Comparison of ENCODE assay signal across 8 mouse cellular contexts in genomic region chr15:12211577-12211976, GRCm38 (mm10). TPM values are rescaled to one million over a fixed set of nuclear protein-coding genes. Genes with fewer than 3 reads are reported as not detected.
DNase-seq lines count a peak whose midpoint lies in the region; ATAC-seq and TF ChIP-seq lines count a peak whose summit lies in the region.
"Had no signal": no experiment of that assay in that cellular context is flagged by ENCODE, and none has a peak within 500 bp of the region (broad histone marks: within the 10 kb centered on the region; RNA-seq: fewer than 3 reads in every experiment).

No protein-coding gene starts in this region.

- no peaks in the 10 kb centered on the region for H3K9me3 ChIP-seq in midbrain, postnatal 0 days (ENCODE audit: low read length)
- H3K9me3 ChIP-seq in midbrain, embryonic 14.5 days (ENCODE audit: control insufficient read depth, low read length) = no peaks in the 10 kb centered on the region
- no peaks in the 10 kb centered on the region for H3K9me3 ChIP-seq in forebrain, embryonic 15.5 days

- no peaks in the 10 kb centered on the region for H3K36me3 ChIP-seq in midbrain, postnatal 0 days (ENCODE audit: insufficient read depth, low read length)
- no peaks in the 10 kb centered on the region for H3K36me3 ChIP-seq in midbrain, embryonic 14.5 days (ENCODE audit: control insufficient read depth, insufficient read depth, low read length)
- H3K36me3 ChIP-seq in forebrain, embryonic 15.5 days = no peaks in the 10 kb centered on the region

- 0 out of 2 replicates have a peak, but pooled peaks have one; percentile 28 for ATAC-seq in midbrain, postnatal 0 days (ENCODE audit: low FRiP score)
- ATAC-seq in midbrain, embryonic 14.5 days (ENCODE audit: low FRiP score, low TSS enrichment) = no peak
- ATAC-seq in forebrain, embryonic 15.5 days (replicated peaks) = peak; percentile 13; the same call in 1 of the 2 replicates

- H3K4me1 ChIP-seq in midbrain, postnatal 0 days (ENCODE audit: insufficient read depth, low read length) = peaks cover 4% of the 10 kb centered on the region
- H3K4me1 ChIP-seq in midbrain, embryonic 14.5 days (ENCODE audit: control insufficient read depth, insufficient read depth, low read length) = peaks cover 14% of the 10 kb centered on the region
- peaks cover 26% of the 10 kb centered on the region for H3K4me1 ChIP-seq in forebrain, embryonic 15.5 days

- TF ChIP-seq CTCF in midbrain, postnatal 0 days (IDR thresholded peaks at IDR 0.05) = no peak

- peak; percentile 69 for DNase-seq in midbrain, postnatal 0 days (ENCODE audit: low spot score)
- DNase-seq in midbrain, embryonic 14.5 days = no peak
- peak; percentile 54 to 61 for DNase-seq in left cerebral cortex, postnatal 10 days (ENCODE audit: extremely low spot score in 1 of 2, low spot score in 2 of 2)
- DNase-seq in urinary bladder, postnatal 25 days (ENCODE audit: low spot score) = no peak
- DNase-seq in ovary, adult 18-20 months (ENCODE audit: low spot score) = no peak
- DNase-seq in ovary, postnatal 14 days (ENCODE audit: low spot score) = no peak
- DNase-seq: kidney, postnatal 4 days had no signal

- no peaks in the 10 kb centered on the region for H3K27me3 ChIP-seq in midbrain, postnatal 0 days (ENCODE audit: insufficient read depth, low read length)
- no peaks in the 10 kb centered on the region for H3K27me3 ChIP-seq in midbrain, embryonic 14.5 days (ENCODE audit: control insufficient read depth, insufficient read depth, low read length)
- no peaks in the 10 kb centered on the region for H3K27me3 ChIP-seq in forebrain, embryonic 15.5 days

- no peak overlapping the region for H3K9ac ChIP-seq in midbrain, postnatal 0 days (replicated peaks; ENCODE audit: low read length, poor library complexity, severe bottlenecking)
- no peak overlapping the region for H3K9ac ChIP-seq in midbrain, embryonic 14.5 days (replicated peaks; ENCODE audit: low read length)
- H3K9ac ChIP-seq in forebrain, embryonic 15.5 days (replicated peaks) = no peak overlapping the region

- H3K27ac ChIP-seq in midbrain, postnatal 0 days (ENCODE audit: low read depth, low read length) = no peak overlapping the region
- H3K27ac ChIP-seq in midbrain, embryonic 14.5 days (replicated peaks; ENCODE audit: low read depth, low read length) = no peak overlapping the region
- H3K27ac ChIP-seq in forebrain, embryonic 15.5 days (replicated peaks) = no peak overlapping the region

- H3K4me2 ChIP-seq in midbrain, postnatal 0 days (ENCODE audit: low read depth, low read length, poor library complexity, severe bottlenecking) = no peak overlapping the region
- no peak overlapping the region for H3K4me2 ChIP-seq in midbrain, embryonic 14.5 days (ENCODE audit: low read length)
- H3K4me2 ChIP-seq in forebrain, embryonic 15.5 days (replicated peaks) = no peak overlapping the region

- no peak overlapping the region for H3K4me3 ChIP-seq in midbrain, postnatal 0 days (ENCODE audit: low read depth, low read length)
- H3K4me3 ChIP-seq in midbrain, embryonic 14.5 days (replicated peaks; ENCODE audit: low read depth, low read length) = no peak overlapping the region
- H3K4me3 ChIP-seq in forebrain, embryonic 15.5 days = no peak overlapping the region

- WGBS in midbrain, postnatal 0 days = 79% methylated on average over 8 of the region's 8 CpGs
- WGBS in midbrain, embryonic 14.5 days = 78% methylated on average over 8 of the region's 8 CpGs
- 75% methylated on average over 8 of the region's 8 CpGs for WGBS in forebrain, embryonic 15.5 days

- intact Hi-C loops in left cerebral cortex, postnatal 10 days (cut with DNase I) = no loop called here

RNA-seq across cellular contexts. Expression of gene Mtmr12, which starts 6.7 kb away (rescaled TPM):
- 10.4 and 12.6 TPM in 2 replicates for total RNA-seq in midbrain, postnatal 0 days (2014; rRNA removed)
- 4.5 and 4.8 TPM in 2 replicates for polyA plus RNA-seq in midbrain, postnatal 0 days (2015; fragmentation: Nextera tagmentation; extraction: Ambion mirVana)
- 6.6 and 9.0 TPM in 2 replicates for polyA plus RNA-seq in midbrain, embryonic 14.5 days (2014; fragmentation: Nextera tagmentation; extraction: Ambion mirVana)
- polyA plus RNA-seq in forebrain, embryonic 15.5 days (2015; fragmentation: Nextera tagmentation; extraction: Ambion mirVana) = 10.7 and 11.2 TPM in 2 replicates
- total RNA-seq in left cerebral cortex, postnatal 10 days (2021) = 10 to 100 TPM; 16.3 to 17.6 TPM

Comparison
In these comparisons a context has a peak if more than half of its experiments do, and no peak if none do; other contexts are left out.
1. DNase-seq: peak in midbrain, postnatal 0 days (single experiment) and left cerebral cortex, postnatal 10 days (2 of 2); none in midbrain, embryonic 14.5 days (single experiment), urinary bladder, postnatal 25 days (single experiment), ovary, adult 18-20 months (single experiment) and ovary, postnatal 14 days (single experiment).